Mouse (Mus musculus) CH12.LX (cell line): ENCODE measurements around the gene Eya2. TPM values are rescaled to one million over a fixed set of nuclear protein-coding genes. Genes with fewer than 3 reads are reported as not detected.

Experiments used
- DNase-seq: peaks from one replicate; pipeline ENCODE4 v3.0.0-alpha.2; 2013; ENCODE audit errors: extremely low read depth
- H3K27ac ChIP-seq: 2 replicates; pipeline ENCODE4 v1.5.1; 2012; ENCODE audit warnings: low read depth, mild to moderate bottlenecking, control low read depth, moderate library complexity; ENCODE audit not compliant: insufficient read depth
- H3K27me3 ChIP-seq: replicated peaks from 2 replicates; pipeline ENCODE3; 2012; ENCODE audit warnings: inconsistent platforms
- H3K36me3 ChIP-seq, 2 experiments: replicated peaks in 1 of 2; 2 replicates each; pipeline versions ENCODE3 to v1.6.1; 2012; ENCODE audit warnings: inconsistent platforms in 1 of 2, low read length in 1 of 2, mild to moderate bottlenecking in 1 of 2, mixed read lengths in 1 of 2, moderate library complexity in 1 of 2; ENCODE audit not compliant: control insufficient read depth in 1 of 2, insufficient read depth in 1 of 2
- H3K4me1 ChIP-seq, 2 experiments: 2 replicates each; pipeline ENCODE4 v1.6.1; 2012; ENCODE audit warnings: inconsistent platforms in 1 of 2, moderate library complexity in 1 of 2; ENCODE audit not compliant: insufficient read depth in 2 of 2, control insufficient read depth in 1 of 2
- H3K4me2 ChIP-seq: 2 replicates; pipeline ENCODE4 v1.6.1; 2012; ENCODE audit warnings: low read depth, mild to moderate bottlenecking, control low read depth; ENCODE audit not compliant: poor library complexity, insufficient read depth, severe bottlenecking
- H3K4me3 ChIP-seq, 3 experiments: fragments of 150-350 bp in 1 of 3; sonication (generic) in 1 of 3; replicated peaks in 1 of 3; 2 replicates each; pipeline versions ENCODE3 to v1.5.1; 2011 to 2012; ENCODE audit warnings: low read depth in 2 of 3, low read length in 2 of 3, mild to moderate bottlenecking in 2 of 3, moderate library complexity in 2 of 3, control low read depth in 1 of 3, improper control_type of control experiment in 1 of 3, inconsistent platforms in 1 of 3, mixed read lengths in 1 of 3; ENCODE audit not compliant: poor library complexity in 1 of 3
- H3K79me2 ChIP-seq: replicated peaks from 2 replicates; pipeline ENCODE4 v1.6.1; 2012; ENCODE audit warnings: mild to moderate bottlenecking, moderate library complexity; ENCODE audit not compliant: control insufficient read depth, poor library complexity, insufficient read depth, severe bottlenecking; ENCODE audit errors: extremely low read depth
- H3K9ac ChIP-seq: 2 replicates; pipeline ENCODE4 v1.6.1; 2012; ENCODE audit warnings: low read depth, mild to moderate bottlenecking, control low read depth, moderate library complexity; ENCODE audit not compliant: insufficient read depth
- H3K9me3 ChIP-seq: replicated peaks from 2 replicates; pipeline ENCODE3; 2012; ENCODE audit warnings: low read length, inconsistent platforms, mixed read lengths
- BHLHE40 ChIP-seq: IDR thresholded peaks from 2 replicates; pipeline ENCODE4 v1.6.1; 2011; ENCODE audit warnings: mild to moderate bottlenecking, low read depth, low read length, improper control_type of control experiment
- CHD1 ChIP-seq: IDR thresholded peaks from 2 replicates; pipeline ENCODE4 v1.6.1; 2012; ENCODE audit warnings: low read depth, low read length, improper control_type of control experiment, inconsistent platforms
- CHD2 ChIP-seq: IDR thresholded peaks from 2 replicates; pipeline ENCODE4 v1.6.1; 2011; ENCODE audit warnings: low read length, improper control_type of control experiment
- CTCF ChIP-seq, 2 experiments: IDR thresholded peaks in 1 of 2; conservative IDR thresholded peaks in 1 of 2; 2 replicates each; pipeline ENCODE4 v1.5.1; 2011 to 2012; ENCODE audit warnings: low read depth in 2 of 2, low read length in 2 of 2, improper control_type of control experiment in 1 of 2, inconsistent platforms in 1 of 2, mild to moderate bottlenecking in 1 of 2, moderate library complexity in 1 of 2
- ELF1 ChIP-seq: IDR thresholded peaks from 2 replicates; pipeline ENCODE4 v1.6.1; 2014; ENCODE audit warnings: low read depth, mild to moderate bottlenecking, inconsistent platforms, low read length, improper control_type of control experiment
- EP300 ChIP-seq: IDR thresholded peaks from 2 replicates; pipeline ENCODE4 v1.6.1; 2011; ENCODE audit warnings: low read length, improper control_type of control experiment
- ETS1 ChIP-seq: conservative IDR thresholded peaks from 2 replicates; pipeline ENCODE4 v1.6.1; 2012; ENCODE audit warnings: low read depth, mild to moderate bottlenecking, inconsistent platforms, low read length, improper control_type of control experiment, moderate library complexity
- HCFC1 ChIP-seq: IDR thresholded peaks from 2 replicates; pipeline ENCODE4 v1.6.1; 2012; ENCODE audit warnings: low read depth, mild to moderate bottlenecking, inconsistent platforms, low read length, improper control_type of control experiment
- IRF4 ChIP-seq: IDR thresholded peaks from 2 replicates; pipeline ENCODE4 v1.6.1; 2014; ENCODE audit warnings: low read depth, mild to moderate bottlenecking, inconsistent platforms, low read length, improper control_type of control experiment
- MAFK ChIP-seq: IDR thresholded peaks from 2 replicates; pipeline ENCODE4 v1.6.1; 2011; ENCODE audit warnings: low read length, improper control_type of control experiment; ENCODE audit not compliant: insufficient replicate concordance
- MAX ChIP-seq: IDR thresholded peaks from 2 replicates; pipeline ENCODE4 v1.6.1; 2011; ENCODE audit warnings: low read length, improper control_type of control experiment
- MAZ ChIP-seq: IDR thresholded peaks from 2 replicates; pipeline ENCODE4 v1.6.1; 2012; ENCODE audit warnings: low read depth, mild to moderate bottlenecking, inconsistent platforms, low read length, improper control_type of control experiment, moderate library complexity
- MEF2A ChIP-seq: IDR thresholded peaks from 2 replicates; pipeline ENCODE4 v1.6.1; 2014; ENCODE audit warnings: low read depth, mild to moderate bottlenecking, inconsistent platforms, low read length, improper control_type of control experiment, borderline replicate concordance
- MXI1 ChIP-seq: IDR thresholded peaks from 2 replicates; pipeline ENCODE4 v1.6.1; 2011; ENCODE audit warnings: mild to moderate bottlenecking, low read depth, low read length, improper control_type of control experiment
- MYC ChIP-seq: IDR thresholded peaks from 2 replicates; pipeline ENCODE4 v1.6.1; 2011; ENCODE audit warnings: low read depth, mild to moderate bottlenecking, improper control_type of control experiment, low read length
- NELFE ChIP-seq: IDR thresholded peaks from 2 replicates; pipeline ENCODE4 v1.6.1; 2011; ENCODE audit warnings: low read depth, low read length, improper control_type of control experiment
- NRF1 ChIP-seq: IDR thresholded peaks from 2 replicates; pipeline ENCODE4 v1.6.1; 2014; ENCODE audit warnings: low read depth, mild to moderate bottlenecking, inconsistent platforms, low read length, improper control_type of control experiment, moderate library complexity
- RCOR1 ChIP-seq: conservative IDR thresholded peaks from 2 replicates; pipeline ENCODE4 v1.6.1; 2012; ENCODE audit warnings: low read depth, mild to moderate bottlenecking, inconsistent platforms, low read length, improper control_type of control experiment
- SIN3A ChIP-seq: IDR thresholded peaks from 2 replicates; pipeline ENCODE4 v1.6.1; 2012; ENCODE audit warnings: low read length, improper control_type of control experiment, inconsistent platforms
- SMC3 ChIP-seq: IDR thresholded peaks from 2 replicates; pipeline ENCODE4 v1.6.1; 2011; ENCODE audit warnings: low read depth, low read length, improper control_type of control experiment
- TBP ChIP-seq: conservative IDR thresholded peaks from 2 replicates; pipeline ENCODE4 v1.6.1; 2011; ENCODE audit warnings: low read depth, low read length, improper control_type of control experiment
- TCF12 ChIP-seq: IDR thresholded peaks from 2 replicates; pipeline ENCODE4 v1.6.1; 2014; ENCODE audit warnings: low read depth, mild to moderate bottlenecking, inconsistent platforms, low read length, improper control_type of control experiment
- UBTF ChIP-seq: IDR thresholded peaks from 2 replicates; pipeline ENCODE4 v1.6.1; 2012; ENCODE audit warnings: low read depth, mild to moderate bottlenecking, inconsistent platforms, low read length, improper control_type of control experiment, moderate library complexity
- USF1 ChIP-seq: IDR thresholded peaks from 2 replicates; pipeline ENCODE4 v1.6.1; 2014; ENCODE audit warnings: low read depth, mild to moderate bottlenecking, inconsistent platforms, low read length, improper control_type of control experiment
- USF2 ChIP-seq: conservative IDR thresholded peaks from 2 replicates; pipeline ENCODE4 v1.6.1; 2011; ENCODE audit warnings: low read depth, low read length, improper control_type of control experiment
- ZC3H11A ChIP-seq: IDR thresholded peaks from 2 replicates; pipeline ENCODE4 v1.6.1; 2012; ENCODE audit warnings: low read depth, mild to moderate bottlenecking, inconsistent platforms, low read length, improper control_type of control experiment
- dilution Hi-C: fragments of 300-500 bp; cut with MboI; formaldehyde crosslinking; loops from 2 replicates; pipeline ENCODE4 v1.14.3; 2020; ENCODE audit warnings: low sequenced_read_pairs; ENCODE audit not compliant: extremely low pct_unique_long_range_greater_than_20kb, extremely low pct_ligation_motif_present
- in situ Hi-C: fragments of 300-500 bp; cut with MboI; formaldehyde crosslinking; loops from 3 replicates; pipeline ENCODE4 v1.14.3; 2019; ENCODE audit warnings: low sequenced_read_pairs, low pct_ligation_motif_present, low pct_unique_long_range_greater_than_20kb, mixed read lengths
- polyA plus RNA-seq: library from polyadenylated mRNA; unstranded; fragments of >175 nt; gene quantifications from 2 replicates; pipeline ENCODE4 v1.2.1, GENCODE M21; 2012; ENCODE audit warnings: low read depth; ENCODE audit not compliant: insufficient read length
- total RNA-seq, 2 experiments: library from RNA; depleted of rRNA; stranded (reverse); fragments of 300-350 nt in 1 of 2; fragments of >200 nt in 1 of 2; gene quantifications; 2 replicates each; pipeline ENCODE4 v1.2.3; 2012 to 2014

Eya2 gene
- total and polyA plus RNA-seq, 3 experiments: not detected

DNA sequence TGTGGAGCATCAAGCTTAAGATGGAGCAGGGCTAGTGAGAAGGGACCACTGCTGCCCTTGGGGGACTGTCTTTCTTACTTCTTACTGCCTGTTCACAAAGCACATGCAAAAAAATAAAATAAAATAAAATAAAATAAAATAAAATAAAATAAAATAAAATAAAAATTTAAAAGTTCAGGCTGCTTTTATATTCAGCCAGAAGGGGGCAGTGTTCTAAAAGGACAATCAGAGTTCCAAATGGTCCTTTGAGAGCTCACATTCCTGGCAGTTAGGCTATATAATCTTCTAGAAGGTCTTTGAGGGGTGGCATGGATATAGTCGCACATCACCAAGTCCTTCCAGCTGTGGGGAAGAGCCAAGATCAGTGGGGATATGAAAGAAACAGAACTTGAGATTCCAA lies 191.6 kb downstream of the Eya2 start:
- H3K27ac ChIP-seq: no peak overlapping the region; the same call in 1 of the 2 replicates
- H3K4me2 ChIP-seq: no peak overlapping the region
- dilution Hi-C loops (no loop called here), in situ Hi-C loops (loop anchor here (25.0 kb wide), 1 partner anchor 251 kb away; no protein-coding TSS in a partner anchor)
- DNase-seq: no peak
- TF ChIP-seq CTCF (conservative IDR thresholded peaks at IDR 0.05 in 1 of 2, IDR thresholded peaks at IDR 0.05 in 1 of 2; ENCODE audit: low read depth in 2 of 2, low read length in 2 of 2): peak; percentile 25 to 46; a peak in 3 of 4 replicates
- no peak for TF ChIP-seq USF2
- TF ChIP-seq MAX: no peak
- TF ChIP-seq SMC3: no peak
- TF ChIP-seq ZC3H11A: no peak
- H3K9ac ChIP-seq: no peak overlapping the region
- H3K27me3 ChIP-seq: no peaks in the 10 kb centered on the region
- H3K4me1 ChIP-seq: peaks cover 38 to 69% of the 10 kb centered on the region in 2 experiments
- peaks cover 23% of the 10 kb centered on the region for H3K79me2 ChIP-seq
- no peak overlapping the region for H3K4me3 ChIP-seq
- peaks cover 81 to 97% of the 10 kb centered on the region in 2 experiments for H3K36me3 ChIP-seq
- H3K9me3 ChIP-seq: peaks cover 2% of the 10 kb centered on the region

DNA sequence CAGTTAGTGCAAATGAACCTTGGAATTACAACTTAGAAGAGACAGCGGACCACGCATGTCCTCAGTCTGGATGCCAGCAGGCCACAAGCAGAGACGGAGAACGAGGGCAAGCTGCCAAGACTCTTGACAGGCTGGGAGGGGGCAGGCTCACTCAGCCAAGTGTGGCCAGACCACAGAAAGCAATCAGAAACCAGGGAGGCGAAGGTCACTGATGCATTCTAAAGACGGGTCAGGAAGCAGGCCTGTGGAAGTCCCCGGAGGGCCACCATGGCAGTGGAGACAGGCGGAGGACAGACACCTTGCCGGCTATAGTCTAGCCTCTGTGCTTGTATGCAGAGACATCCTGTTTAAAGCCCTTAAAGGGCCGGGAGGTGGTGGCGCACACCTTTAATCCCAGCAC lies 193.2 kb downstream of the Eya2 start:
- Histone ChIP-seq H3K27ac (peak overlapping the region; percentile 98), H3K9ac (no peak overlapping the region; the same call in 1 of the 2 replicates), H3K4me2 (peak overlapping the region; percentile 26; the same call in 1 of the 2 replicates), H3K4me3 (no peak overlapping the region), H3K4me1 (peaks cover 38 to 70% of the 10 kb centered on the region in 2 experiments), H3K27me3 (no peaks in the 10 kb centered on the region), H3K36me3 (peaks cover 76 to 94% of the 10 kb centered on the region in 2 experiments), H3K9me3 (no peaks in the 10 kb centered on the region), H3K79me2 (peaks cover 23% of the 10 kb centered on the region)
- DNase-seq: peak; percentile 75
- in situ Hi-C loops (loop anchor here (25.0 kb wide), 1 partner anchor 249 kb away; no protein-coding TSS in a partner anchor), dilution Hi-C loops (no loop called here)
- no peak; the same call in 1 of the 2 replicates for TF ChIP-seq RCOR1
- peak; percentile 93 for TF ChIP-seq UBTF
- TF ChIP-seq MEF2A: peak; percentile 73; the same call in 1 of the 2 replicates
- TF ChIP-seq CTCF (conservative IDR thresholded peaks at IDR 0.05 in 1 of 2, IDR thresholded peaks at IDR 0.05 in 1 of 2; ENCODE audit: low read depth in 2 of 2, low read length in 2 of 2): no peak
- peak; percentile 72 for TF ChIP-seq ETS1
- TF ChIP-seq TCF12: peak; percentile 79
- TF ChIP-seq CHD1: no peak
- peak; percentile 63; the same call in 1 of the 2 replicates for TF ChIP-seq MXI1
- peak; percentile 50; the same call in 1 of the 2 replicates for TF ChIP-seq ELF1
- TF ChIP-seq HCFC1: 0 out of 2 replicates have a peak, but pooled peaks have one; percentile 22
- peak; percentile 68 for TF ChIP-seq EP300
- 0 out of 2 replicates have a peak, but pooled peaks have one; percentile 41 for TF ChIP-seq CHD2
- 0 out of 2 replicates have a peak, but pooled peaks have one; percentile 40 for TF ChIP-seq NRF1
- TF ChIP-seq BHLHE40: peak; percentile 64
- TF ChIP-seq SMC3: no peak
- TF ChIP-seq MYC: 0 out of 2 replicates have a peak, but pooled peaks have one; percentile 14
- no peak for TF ChIP-seq ZC3H11A
- peak; percentile 90 for TF ChIP-seq TBP
- peak; percentile 95 for TF ChIP-seq MAZ
- TF ChIP-seq NELFE: no peak
- peak; percentile 82 for TF ChIP-seq IRF4
- TF ChIP-seq USF1: no peak
- TF ChIP-seq SIN3A: peak; percentile 72
- TF ChIP-seq MAFK: peak; percentile 74
